ENCODE assay signal across 7 mouse cellular contexts in the genomic region with DNA sequence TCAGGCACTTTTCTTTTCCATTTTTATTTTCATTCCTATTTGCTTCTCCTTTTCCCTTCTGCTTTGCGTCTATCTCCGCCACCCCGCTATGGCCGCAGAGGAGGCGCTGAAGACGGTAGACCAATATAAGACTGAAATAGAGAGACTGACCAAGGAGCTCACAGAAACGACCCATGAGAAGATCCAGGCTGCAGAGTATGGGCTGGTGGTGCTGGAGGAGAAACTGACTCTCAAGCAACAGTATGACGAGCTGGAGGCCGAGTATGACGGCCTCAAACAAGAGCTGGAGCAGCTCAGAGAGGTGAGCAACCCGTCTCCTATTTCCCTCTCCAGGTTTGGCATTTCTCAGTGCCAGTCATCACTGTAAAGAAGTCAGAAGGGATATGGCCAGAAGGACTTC. TPM values are rescaled to one million over a fixed set of nuclear protein-coding genes. Genes with fewer than 3 reads are reported as not detected.
A peak's percentile ranks its signal among the peaks of the same experiment; 100 is the strongest.
DNase-seq lines count a peak whose midpoint lies in the region; ATAC-seq lines count a peak whose summit lies in the region.

No protein-coding gene starts in this region.

- no peaks in the 10 kb centered on the region; the same call in 1 of the 2 replicates for H3K4me1 ChIP-seq in forebrain, embryonic 14.5 days (ENCODE audit: control insufficient read depth, insufficient read depth, low read length)
- H3K4me1 ChIP-seq in kidney, embryonic 14.5 days (ENCODE audit: control insufficient read depth, insufficient read depth, low read length): 0 out of 2 replicates have a peak, but pooled peaks cover 5% of the 10 kb centered on the region
- peaks cover 12% of the 10 kb centered on the region for H3K4me1 ChIP-seq in liver, embryonic 15.5 days (replicated peaks)
- H3K4me1 ChIP-seq in stomach, embryonic 14.5 days (ENCODE audit: control insufficient read depth, insufficient read depth, low read length): no peaks in the 10 kb centered on the region

- H3K27ac ChIP-seq in forebrain, embryonic 14.5 days (ENCODE audit: low read depth, low read length): peak overlapping the region; percentile 92
- H3K27ac ChIP-seq in kidney, embryonic 14.5 days (ENCODE audit: low read depth, low read length): peak overlapping the region; percentile 67; the same call in 1 of the 2 replicates
- H3K27ac ChIP-seq in liver, embryonic 15.5 days (replicated peaks): no peak overlapping the region
- peak overlapping the region; percentile 61; the same call in 1 of the 2 replicates for H3K27ac ChIP-seq in stomach, embryonic 14.5 days (ENCODE audit: low read length)

- no peaks in the 10 kb centered on the region for H3K9me3 ChIP-seq in forebrain, embryonic 14.5 days (replicated peaks; ENCODE audit: control insufficient read depth, low read length)
- H3K9me3 ChIP-seq in kidney, embryonic 14.5 days (ENCODE audit: control insufficient read depth, low read length): no peaks in the 10 kb centered on the region
- H3K9me3 ChIP-seq in liver, embryonic 15.5 days (replicated peaks): no peaks in the 10 kb centered on the region
- H3K9me3 ChIP-seq in stomach, embryonic 14.5 days (ENCODE audit: control insufficient read depth, low read depth, low read length): no peaks in the 10 kb centered on the region

- no peaks in the 10 kb centered on the region for H3K36me3 ChIP-seq in forebrain, embryonic 14.5 days (ENCODE audit: control insufficient read depth, insufficient read depth, low read length)
- H3K36me3 ChIP-seq in kidney, embryonic 14.5 days (ENCODE audit: control insufficient read depth, insufficient read depth, low read length): no peaks in the 10 kb centered on the region
- H3K36me3 ChIP-seq in liver, embryonic 15.5 days (replicated peaks): no peaks in the 10 kb centered on the region
- no peaks in the 10 kb centered on the region for H3K36me3 ChIP-seq in stomach, embryonic 14.5 days (ENCODE audit: control insufficient read depth, insufficient read depth, low read length)

- peak; percentile 7 for DNase-seq in urinary bladder, postnatal 14 days (ENCODE audit: low spot score)
- DNase-seq in urinary bladder, postnatal 10 days (ENCODE audit: low spot score): no peak
- DNase-seq in cerebellum, adult 11 months: peak; percentile 37
- peak; percentile 45 for DNase-seq in forebrain, embryonic 14.5 days (ENCODE audit: low spot score)

- peak overlapping the region; percentile 77 for H3K4me3 ChIP-seq in forebrain, embryonic 14.5 days (ENCODE audit: low read depth, low read length)
- H3K4me3 ChIP-seq in kidney, embryonic 14.5 days (ENCODE audit: low read length): peak overlapping the region; percentile 65
- H3K4me3 ChIP-seq in liver, embryonic 15.5 days (replicated peaks): peak overlapping the region; percentile 64
- H3K4me3 ChIP-seq in stomach, embryonic 14.5 days (ENCODE audit: low read depth, low read length): peak overlapping the region; percentile 64

- H3K4me2 ChIP-seq in forebrain, embryonic 14.5 days (ENCODE audit: low read length): peak overlapping the region; percentile 59
- H3K4me2 ChIP-seq in kidney, embryonic 14.5 days (replicated peaks; ENCODE audit: low read depth, low read length): peak overlapping the region; percentile 82
- H3K4me2 ChIP-seq in liver, embryonic 15.5 days: peak overlapping the region; percentile 87
- H3K4me2 ChIP-seq in stomach, embryonic 14.5 days (replicated peaks; ENCODE audit: low read depth, low read length): peak overlapping the region; percentile 73

- peak overlapping the region; percentile 86 for H3K9ac ChIP-seq in forebrain, embryonic 14.5 days (ENCODE audit: low read length)
- H3K9ac ChIP-seq in kidney, embryonic 14.5 days (ENCODE audit: low read depth, low read length): peak overlapping the region; percentile 75
- peak overlapping the region; percentile 47; the same call in 1 of the 2 replicates for H3K9ac ChIP-seq in liver, embryonic 15.5 days
- H3K9ac ChIP-seq in stomach, embryonic 14.5 days (replicated peaks; ENCODE audit: low read depth, low read length): peak overlapping the region; percentile 52

- H3K27me3 ChIP-seq in forebrain, embryonic 14.5 days (replicated peaks; ENCODE audit: control insufficient read depth, insufficient read depth, low read length): no peaks in the 10 kb centered on the region
- no peaks in the 10 kb centered on the region for H3K27me3 ChIP-seq in kidney, embryonic 14.5 days (ENCODE audit: control insufficient read depth, insufficient read depth, low read length)
- H3K27me3 ChIP-seq in liver, embryonic 15.5 days: peaks cover 17% of the 10 kb centered on the region
- H3K27me3 ChIP-seq in stomach, embryonic 14.5 days (ENCODE audit: control insufficient read depth, insufficient read depth, low read length): no peaks in the 10 kb centered on the region

- peak; percentile 43 for ATAC-seq in forebrain, embryonic 14.5 days
- peak; percentile 58; the same call in 1 of the 2 replicates for ATAC-seq in kidney, embryonic 14.5 days (ENCODE audit: low FRiP score, low TSS enrichment)
- ATAC-seq in liver, embryonic 15.5 days (ENCODE audit: insufficient read depth): peak; percentile 32
- peak; percentile 48 for ATAC-seq in stomach, embryonic 14.5 days (ENCODE audit: insufficient number of reproducible peaks, insufficient read depth, low FRiP score, low read depth)

- WGBS in forebrain, embryonic 14.5 days: under 1% methylated on average over 11 of the region's 11 CpGs
- 2% methylated on average over 11 of the region's 11 CpGs for WGBS in kidney, embryonic 14.5 days
- under 1% methylated on average over 11 of the region's 11 CpGs for WGBS in liver, embryonic 15.5 days (ENCODE audit: insufficient replicate concordance)
- WGBS in stomach, embryonic 14.5 days: under 1% methylated on average over 11 of the region's 11 CpGs

RNA-seq across cellular contexts. Expression of gene Bicd1, which starts 0.7 kb away (rescaled TPM):
- 17.9 and 24.3 TPM in 2 replicates for polyA plus RNA-seq in forebrain, embryonic 14.5 days (2014; fragmentation: Nextera tagmentation; extraction: Ambion mirVana)
- polyA plus RNA-seq in kidney, embryonic 14.5 days (2014; fragmentation: Nextera tagmentation; extraction: Ambion mirVana): 8.3 and 10.2 TPM in 2 replicates
- 0.51 and 0.54 TPM in 2 replicates for polyA plus RNA-seq in liver, embryonic 15.5 days (2015; fragmentation: Nextera tagmentation; extraction: Ambion mirVana)
- polyA plus RNA-seq in stomach, embryonic 14.5 days (2014; fragmentation: Nextera tagmentation; extraction: Ambion mirVana): 14.9 and 18.4 TPM in 2 replicates
